ENCODE assay signal across 7 mouse cellular contexts in the genomic region with DNA sequence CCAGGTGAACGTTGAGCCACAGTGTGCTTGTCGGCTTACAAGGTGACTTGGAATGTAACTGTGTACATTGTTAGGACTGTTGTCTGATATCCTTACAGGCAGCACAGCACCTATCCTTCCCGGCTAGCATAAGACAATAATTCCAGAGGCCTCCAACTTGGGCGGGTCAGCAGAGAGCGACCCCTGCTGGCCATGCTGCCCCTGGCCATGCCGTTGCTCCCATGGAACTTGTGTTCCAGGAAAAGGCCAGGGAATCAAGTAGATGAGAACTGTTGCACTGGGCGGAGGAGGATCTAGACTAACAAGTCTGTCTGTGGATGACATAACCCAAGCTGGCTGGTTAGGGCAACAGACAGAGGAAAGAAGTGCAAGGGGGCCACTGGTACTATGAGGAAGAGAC. TPM values are rescaled to one million over a fixed set of nuclear protein-coding genes. Genes with fewer than 3 reads are reported as not detected.
DNase-seq lines count a peak whose midpoint lies in the region; ATAC-seq and TF ChIP-seq lines count a peak whose summit lies in the region.

No protein-coding gene starts in this region.

- 0 out of 2 replicates have a peak, but pooled peaks have one; percentile 43 for TF ChIP-seq EP300 in heart, adult 2 months (IDR thresholded peaks at IDR 0.05; ENCODE audit: insufficient read depth, low read depth, low read length)

- peak; percentile 33; the same call in 1 of the 2 replicates for ATAC-seq in kidney, embryonic 16.5 days (ENCODE audit: low FRiP score, low TSS enrichment)
- peak; percentile 62 for ATAC-seq in midbrain, embryonic 11.5 days (ENCODE audit: low FRiP score)

- no peak overlapping the region for H3K4me3 ChIP-seq in heart, adult 2 months
- H3K4me3 ChIP-seq in kidney, embryonic 16.5 days (ENCODE audit: low read length), result no peak overlapping the region
- no peak overlapping the region for H3K4me3 ChIP-seq in midbrain, embryonic 11.5 days (ENCODE audit: low read depth, low read length)

- H3K27ac ChIP-seq in heart, adult 2 months, result peak overlapping the region; percentile 80
- H3K27ac ChIP-seq in kidney, embryonic 16.5 days (ENCODE audit: low read length), result no peak overlapping the region
- H3K27ac ChIP-seq in midbrain, embryonic 11.5 days (ENCODE audit: low read depth, low read length), result no peak overlapping the region

- H3K36me3 ChIP-seq in heart, adult 2 months (ENCODE audit: control insufficient read depth, insufficient read depth, low read length), result peaks cover 35% of the 10 kb centered on the region
- no peaks in the 10 kb centered on the region for H3K36me3 ChIP-seq in kidney, embryonic 16.5 days (ENCODE audit: insufficient read depth, low read length)
- H3K36me3 ChIP-seq in midbrain, embryonic 11.5 days (ENCODE audit: control insufficient read depth, insufficient read depth, low read length), result no peaks in the 10 kb centered on the region

- peak; percentile 34 for DNase-seq in A20 (ENCODE audit: low read depth, low spot score)
- peak; percentile 86 for DNase-seq in ES-CJ7 (ENCODE audit: low read depth, low spot score)
- peak; percentile 61 for DNase-seq in cerebellum, adult 8-10 months
- DNase-seq in heart, adult 2 months, result peak; percentile 68 to 78
- peak; percentile 92 for DNase-seq in midbrain, embryonic 11.5 days (ENCODE audit: low spot score, missing footprints)
- no peak for DNase-seq in thymus, adult 18-20 months

- peak; percentile 81 for TF ChIP-seq CTCF in heart, adult 2 months (IDR thresholded peaks at IDR 0.05)

- H3K4me1 ChIP-seq in heart, adult 2 months (ENCODE audit: control insufficient read depth, insufficient read depth, low read length), result peaks cover 33% of the 10 kb centered on the region
- peaks cover 40% of the 10 kb centered on the region for H3K4me1 ChIP-seq in kidney, embryonic 16.5 days (ENCODE audit: insufficient read depth, low read length)
- H3K4me1 ChIP-seq in midbrain, embryonic 11.5 days (ENCODE audit: control insufficient read depth, insufficient read depth, low read length), result no peaks in the 10 kb centered on the region; the same call in 1 of the 2 replicates

- no peak for TF ChIP-seq POLR2A in heart, adult 2 months (IDR thresholded peaks at IDR 0.05; ENCODE audit: insufficient read depth, low read depth, low read length)

- H3K4me2 ChIP-seq in kidney, embryonic 16.5 days (replicated peaks; ENCODE audit: low read depth, low read length), result no peak overlapping the region
- H3K4me2 ChIP-seq in midbrain, embryonic 11.5 days, result no peak overlapping the region

- H3K27me3 ChIP-seq in heart, adult 2 months (ENCODE audit: control insufficient read depth, insufficient read depth, low read length), result no peaks in the 10 kb centered on the region
- H3K27me3 ChIP-seq in kidney, embryonic 16.5 days (ENCODE audit: insufficient read depth, low read length), result no peaks in the 10 kb centered on the region
- no peaks in the 10 kb centered on the region for H3K27me3 ChIP-seq in midbrain, embryonic 11.5 days (ENCODE audit: control insufficient read depth, insufficient read depth, low read length)

- H3K9me3 ChIP-seq in kidney, embryonic 16.5 days (ENCODE audit: low read length), result no peaks in the 10 kb centered on the region
- H3K9me3 ChIP-seq in midbrain, embryonic 11.5 days (ENCODE audit: control insufficient read depth, low read length), result no peaks in the 10 kb centered on the region

- intact Hi-C loops in heart, adult 2 months (cut with DNase I), result loop anchor here (2.0 kb wide), 1 partner anchor 131 kb away; the partner anchor contains the start of gene Cdk17

- H3K79me2 ChIP-seq in heart, adult 2 months (replicated peaks; ENCODE audit: control insufficient read depth, insufficient read depth, low read length), result no peaks in the 10 kb centered on the region; the same call in 1 of the 2 replicates

- H3K9ac ChIP-seq in heart, adult 2 months (ENCODE audit: low read depth, low read length), result no peak overlapping the region
- no peak overlapping the region for H3K9ac ChIP-seq in kidney, embryonic 16.5 days (replicated peaks; ENCODE audit: low read length)
- no peak overlapping the region for H3K9ac ChIP-seq in midbrain, embryonic 11.5 days (ENCODE audit: low read length)

- WGBS in heart, adult 2 months, result 22% methylated on average over 7 of the region's 7 CpGs
- WGBS in kidney, embryonic 16.5 days, result 40% methylated on average over 7 of the region's 7 CpGs
- WGBS in midbrain, embryonic 11.5 days, result 29% methylated on average over 7 of the region's 7 CpGs

RNA-seq across cellular contexts. Expression of gene Elk3, which starts 19.6 kb away (rescaled TPM):
- 10 to 100 TPM; 33.8 to 39.4 TPM for total RNA-seq in heart, adult 2 months (2021)
- polyA plus RNA-seq in heart, adult 2 months (2012; rRNA removed), result 31.9 and 32.1 TPM in 2 replicates
- 41.3 and 45.6 TPM in 2 replicates for polyA plus RNA-seq in kidney, embryonic 16.5 days (2015; fragmentation: Nextera tagmentation; extraction: Ambion mirVana)
- polyA plus RNA-seq in midbrain, embryonic 11.5 days (2014; fragmentation: Nextera tagmentation; extraction: Ambion mirVana), result 12.2 and 13.6 TPM in 2 replicates

Comparison
In these comparisons a context has a peak if more than half of its experiments do, and no peak if none do; other contexts are left out.
1. DNase-seq: peak in A20 (single experiment), ES-CJ7 (single experiment), cerebellum, adult 8-10 months (single experiment), heart, adult 2 months (2 of 2) and midbrain, embryonic 11.5 days (single experiment); none in thymus, adult 18-20 months (0 of 2).